Mouse (Mus musculus): Measurements from ENCODE around the gene Rps6ka2. TPM values are rescaled to one million over a fixed set of nuclear protein-coding genes. Genes with fewer than 3 reads are reported as not detected.
"Not testable (repeated sequence)": the region's sequence is repeated elsewhere in the genome, so short reads cannot be mapped to it uniquely, and the experiment has no call there.

The Rps6ka2 gene
- polyA plus RNA-seq, 1 experiment from 2014 or later, result 2.0 TPM

DNA sequence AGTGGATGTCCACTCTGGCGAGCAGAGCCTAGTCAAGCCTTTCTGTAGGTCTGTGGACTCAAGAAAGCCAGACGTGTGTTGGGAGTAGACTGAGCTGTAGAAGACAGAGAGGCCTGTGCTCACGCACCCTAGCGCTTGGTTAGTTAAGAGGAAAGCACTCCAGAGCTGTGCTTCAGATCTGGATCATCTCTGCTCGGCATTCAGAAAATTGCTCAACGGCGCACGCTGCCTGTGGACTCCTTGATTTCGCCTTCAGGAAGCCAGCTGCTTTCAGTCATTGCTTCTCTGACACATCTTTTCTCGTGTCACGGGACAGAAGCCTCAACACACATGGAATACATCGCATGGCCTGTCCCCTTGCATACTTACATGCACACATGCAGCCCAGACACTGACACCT, 115.4 kb downstream of the Rps6ka2 start:
- no peak for ATAC-seq (ENCODE audit: low FRiP score, low TSS enrichment)
- Histone ChIP-seq H3K9me3 (ENCODE audit: control insufficient read depth, low read length) (no peaks in the 10 kb centered on the region), H3K27ac (replicated peaks) (0 out of 2 replicates have a peak overlapping the region, but pooled peaks have one; percentile 45), H3K4me2 (replicated peaks; ENCODE audit: low read depth) (no peak overlapping the region), H3K4me1 (replicated peaks; ENCODE audit: control insufficient read depth, insufficient read depth) (peaks cover 5% of the 10 kb centered on the region; the same call in 1 of the 2 replicates), H3K4me3 (ENCODE audit: low read depth, low read length) (no peak overlapping the region), H3K27me3 (ENCODE audit: control insufficient read depth, insufficient read depth, low read length) (no peaks in the 10 kb centered on the region), H3K36me3 (ENCODE audit: control insufficient read depth, insufficient read depth, low read length) (no peaks in the 10 kb centered on the region), H3K9ac (ENCODE audit: low read length) (no peak overlapping the region)
- TF ChIP-seq EP300 (optimal IDR thresholded peaks at IDR 0.05) (no peak), CTCF (IDR thresholded peaks at IDR 0.05; ENCODE audit: low read depth) (no peak)
- DNase-seq (ENCODE audit: low spot score), result no peak
- 64% methylated on average over 12 of the region's 12 CpGs for WGBS

DNA sequence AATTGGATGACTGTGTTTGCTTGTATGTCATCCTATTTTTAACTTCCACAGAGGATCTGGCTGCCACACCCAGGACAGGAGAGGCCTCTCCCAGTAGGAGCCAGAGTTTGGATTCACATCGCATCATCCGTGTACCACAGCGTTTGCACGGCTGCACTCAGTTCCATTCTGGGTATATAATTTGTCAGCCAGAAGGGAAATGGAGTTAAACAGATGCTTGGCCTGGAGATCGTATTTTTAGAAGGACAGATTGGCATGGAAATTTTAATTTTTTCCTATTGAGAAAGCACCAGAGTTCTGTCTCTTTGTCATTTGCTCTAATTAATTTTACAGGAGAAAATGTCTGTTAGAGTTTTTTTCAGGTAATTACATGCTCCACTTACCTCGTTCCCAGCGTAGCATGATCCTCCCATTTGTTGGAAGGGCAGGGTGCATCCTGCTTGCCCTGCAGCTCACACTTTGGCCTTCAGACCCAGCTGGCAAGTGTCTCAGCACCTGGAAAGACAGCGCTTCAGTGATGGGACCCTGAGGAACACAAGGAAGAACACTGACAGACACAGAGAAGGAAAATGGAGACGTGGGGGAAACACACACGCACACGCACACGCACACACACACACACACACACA, 116.6 kb downstream of the Rps6ka2 start:
- no peak overlapping the region for H3K9ac ChIP-seq (ENCODE audit: low read length)
- DNase-seq (ENCODE audit: low spot score) (no peak), ATAC-seq (ENCODE audit: low FRiP score, low TSS enrichment) (no peak)
- no peak for TF ChIP-seq CTCF (IDR thresholded peaks at IDR 0.05; ENCODE audit: low read depth)
- no peak for TF ChIP-seq EP300 (optimal IDR thresholded peaks at IDR 0.05)
- no peaks in the 10 kb centered on the region for H3K9me3 ChIP-seq (ENCODE audit: control insufficient read depth, low read length)
- H3K27me3 ChIP-seq (ENCODE audit: control insufficient read depth, insufficient read depth, low read length), result no peaks in the 10 kb centered on the region
- H3K27ac ChIP-seq (replicated peaks), result no peak overlapping the region
- H3K36me3 ChIP-seq (ENCODE audit: control insufficient read depth, insufficient read depth, low read length), result no peaks in the 10 kb centered on the region
- no peak overlapping the region for H3K4me3 ChIP-seq (ENCODE audit: low read depth, low read length)
- 80% methylated on average over 12 of the region's 12 CpGs for WGBS
- no peak overlapping the region for H3K4me2 ChIP-seq (replicated peaks; ENCODE audit: low read depth)
- peaks cover 5% of the 10 kb centered on the region; the same call in 1 of the 2 replicates for H3K4me1 ChIP-seq (replicated peaks; ENCODE audit: control insufficient read depth, insufficient read depth)

DNA sequence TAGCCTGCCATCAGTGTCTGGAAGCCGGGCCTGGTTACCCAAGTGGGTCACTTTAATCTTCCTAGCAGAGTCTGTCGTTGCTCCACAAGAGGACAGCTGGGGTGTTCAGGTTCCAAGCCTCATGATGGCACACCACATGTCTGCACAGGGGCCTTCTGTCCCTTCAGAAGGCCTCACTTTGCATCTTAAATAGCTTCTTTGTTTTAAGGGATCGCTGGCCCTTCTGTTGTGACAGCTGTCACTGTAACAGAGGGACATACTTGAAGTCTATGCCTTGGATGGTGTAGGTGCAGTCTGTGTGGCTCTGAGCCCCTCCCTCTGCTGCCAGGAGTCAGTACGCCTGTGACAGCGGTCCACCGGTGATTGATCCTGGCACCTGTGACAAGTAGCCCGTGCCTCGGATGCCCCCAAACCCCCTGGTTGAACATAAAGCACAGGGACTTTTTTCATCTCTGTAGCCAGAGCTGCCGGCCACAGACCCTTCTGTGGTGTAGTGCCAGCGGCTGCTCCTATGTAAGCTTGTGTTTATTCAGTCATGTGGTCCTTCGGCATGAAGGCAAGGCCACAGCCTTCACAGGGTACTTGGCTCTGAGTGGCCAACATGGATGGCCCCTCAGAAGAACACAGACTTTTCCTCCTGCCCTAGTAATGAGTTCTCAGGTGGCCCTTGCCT, 122.2 kb downstream of the Rps6ka2 start:
- Histone ChIP-seq H3K4me3 (ENCODE audit: low read depth, low read length) (no peak overlapping the region), H3K9me3 (ENCODE audit: control insufficient read depth, low read length) (no peaks in the 10 kb centered on the region), H3K9ac (ENCODE audit: low read length) (no peak overlapping the region), H3K4me1 (replicated peaks; ENCODE audit: control insufficient read depth, insufficient read depth) (no peaks in the 10 kb centered on the region), H3K4me2 (replicated peaks; ENCODE audit: low read depth) (no peak overlapping the region), H3K27me3 (ENCODE audit: control insufficient read depth, insufficient read depth, low read length) (no peaks in the 10 kb centered on the region), H3K36me3 (ENCODE audit: control insufficient read depth, insufficient read depth, low read length) (no peaks in the 10 kb centered on the region), H3K27ac (replicated peaks) (no peak overlapping the region)
- WGBS, result 86% methylated on average over 11 of the region's 11 CpGs
- DNase-seq (ENCODE audit: low spot score) (no peak), ATAC-seq (ENCODE audit: low FRiP score, low TSS enrichment) (no peak)
- TF ChIP-seq CTCF (IDR thresholded peaks at IDR 0.05; ENCODE audit: low read depth) (no peak), EP300 (optimal IDR thresholded peaks at IDR 0.05) (no peak)

DNA sequence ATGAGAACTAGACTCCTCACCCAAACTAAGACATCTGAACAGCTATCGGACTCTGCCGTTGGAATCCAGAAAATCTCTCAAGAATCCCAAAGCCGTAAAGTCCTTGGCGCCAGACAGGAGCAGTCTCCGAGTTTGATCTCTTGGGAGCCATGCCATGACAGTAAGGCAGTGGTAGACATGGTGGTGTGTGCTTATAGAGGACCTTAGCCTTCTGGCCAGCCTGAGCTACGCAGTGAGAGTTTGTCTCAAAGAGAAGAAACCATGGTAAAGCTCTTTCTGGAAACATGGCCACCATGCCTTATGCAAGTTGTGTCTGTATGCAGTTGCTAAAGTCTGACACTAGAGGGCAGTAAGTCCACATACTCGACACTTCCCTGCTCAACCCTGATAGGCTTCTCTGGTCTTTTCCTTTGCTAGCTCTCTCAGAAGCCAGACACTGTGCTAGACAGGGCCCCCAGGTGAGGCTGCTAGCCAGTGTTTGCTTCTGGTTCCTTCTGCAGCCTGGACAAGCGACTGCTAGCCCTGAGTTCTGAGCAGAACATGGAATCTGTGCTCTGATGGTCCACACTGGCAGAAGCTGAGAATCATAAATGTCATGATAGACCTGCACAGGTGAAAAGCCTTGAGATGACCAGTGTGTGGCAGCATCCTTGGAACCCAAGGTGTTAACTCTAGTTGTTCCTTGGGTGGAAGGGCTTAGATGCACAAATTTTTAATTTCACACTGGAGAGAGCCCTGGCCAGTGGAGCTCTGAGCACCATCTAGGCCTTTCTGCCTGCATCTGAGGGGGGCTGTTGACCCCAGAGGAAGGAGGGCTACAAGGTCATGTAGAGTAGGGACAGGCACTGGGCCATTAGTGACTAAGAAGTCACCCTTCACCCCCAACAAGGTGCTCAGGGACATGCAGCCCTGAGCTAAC, 136.6 kb downstream of the Rps6ka2 start:
- not testable (repeated sequence) for H3K4me2 ChIP-seq (replicated peaks; ENCODE audit: low read depth); H3K27ac ChIP-seq (replicated peaks); H3K4me3 ChIP-seq (ENCODE audit: low read depth, low read length); H3K9ac ChIP-seq (ENCODE audit: low read length); H3K36me3 ChIP-seq (ENCODE audit: control insufficient read depth, insufficient read depth, low read length); H3K27me3 ChIP-seq (ENCODE audit: control insufficient read depth, insufficient read depth, low read length); DNase-seq (ENCODE audit: low spot score); H3K4me1 ChIP-seq (replicated peaks; ENCODE audit: control insufficient read depth, insufficient read depth); H3K9me3 ChIP-seq (ENCODE audit: control insufficient read depth, low read length)
- peak; percentile 63 for TF ChIP-seq CTCF (IDR thresholded peaks at IDR 0.05; ENCODE audit: low read depth)
- WGBS, result 60% methylated on average over 8 of the region's 8 CpGs
- peak; percentile 84 for ATAC-seq (ENCODE audit: low FRiP score, low TSS enrichment)

DNA sequence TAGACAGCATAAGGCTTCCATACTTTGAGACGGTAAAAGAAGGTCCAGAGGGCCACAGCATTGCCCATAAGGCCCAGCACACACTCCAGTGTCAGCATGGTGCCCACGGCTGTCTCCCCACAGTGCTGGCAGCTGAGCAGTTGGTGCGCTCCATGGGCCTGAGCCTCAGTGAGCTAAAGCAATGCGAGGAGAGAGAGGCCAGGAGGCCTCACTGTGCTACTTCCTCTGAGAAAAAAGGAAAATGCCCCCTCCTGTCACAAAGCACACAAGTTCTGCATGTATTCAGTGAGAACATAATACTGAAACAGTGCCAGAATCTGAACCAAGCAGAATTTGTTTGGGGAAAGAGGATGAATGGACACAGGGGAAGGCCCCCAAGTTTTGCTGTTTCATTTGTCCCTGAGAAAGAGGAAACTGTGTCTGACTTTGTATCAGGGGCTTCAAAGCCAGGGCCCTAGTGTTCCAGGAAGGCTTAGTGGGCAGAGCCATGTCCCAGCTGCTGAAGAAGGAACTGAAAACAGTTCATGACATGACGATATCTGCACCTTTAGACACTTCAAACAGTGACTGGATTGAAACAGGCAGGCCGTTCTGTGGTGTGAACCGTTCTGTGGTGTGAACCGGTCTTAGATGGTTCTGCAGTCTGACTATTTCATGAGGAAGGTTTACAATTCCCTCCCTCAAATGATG, 145.9 kb downstream of the Rps6ka2 start:
- WGBS, result 75% methylated on average over 6 of the region's 8 CpGs
- ATAC-seq (ENCODE audit: low FRiP score, low TSS enrichment), result peak; percentile 26; the same call in 1 of the 2 replicates
- H3K36me3 ChIP-seq (ENCODE audit: control insufficient read depth, insufficient read depth, low read length); H3K4me2 ChIP-seq (replicated peaks; ENCODE audit: low read depth); H3K4me3 ChIP-seq (ENCODE audit: low read depth, low read length); DNase-seq (ENCODE audit: low spot score); H3K9ac ChIP-seq (ENCODE audit: low read length); H3K27me3 ChIP-seq (ENCODE audit: control insufficient read depth, insufficient read depth, low read length); H3K9me3 ChIP-seq (ENCODE audit: control insufficient read depth, low read length); H3K4me1 ChIP-seq (replicated peaks; ENCODE audit: control insufficient read depth, insufficient read depth); H3K27ac ChIP-seq (replicated peaks): not testable (repeated sequence)

DNA sequence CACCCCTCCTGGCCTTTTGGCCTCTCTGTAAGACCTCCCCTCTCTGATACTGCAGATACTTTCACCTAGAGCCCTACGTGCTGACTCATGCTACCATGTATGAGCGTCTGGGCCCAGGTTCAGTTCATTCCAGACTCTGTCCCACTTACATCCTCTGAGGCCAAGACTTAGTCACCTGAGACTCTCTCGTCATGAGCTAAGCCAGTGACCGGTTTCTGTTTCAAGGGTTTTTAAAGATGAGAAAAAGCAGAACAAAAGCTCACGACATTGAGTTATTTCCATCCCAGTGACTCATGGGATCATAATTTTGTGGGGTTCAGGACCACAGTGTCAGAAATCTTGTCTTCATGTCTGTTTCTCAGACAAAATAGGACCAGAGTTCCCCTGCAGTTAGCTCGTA, 149.9 kb downstream of the Rps6ka2 start:
- DNase-seq (ENCODE audit: low spot score); H3K27me3 ChIP-seq (ENCODE audit: control insufficient read depth, insufficient read depth, low read length); H3K4me3 ChIP-seq (ENCODE audit: low read depth, low read length); H3K27ac ChIP-seq (replicated peaks); H3K9me3 ChIP-seq (ENCODE audit: control insufficient read depth, low read length); H3K9ac ChIP-seq (ENCODE audit: low read length); H3K4me2 ChIP-seq (replicated peaks; ENCODE audit: low read depth); H3K36me3 ChIP-seq (ENCODE audit: control insufficient read depth, insufficient read depth, low read length); ATAC-seq (ENCODE audit: low FRiP score, low TSS enrichment); H3K4me1 ChIP-seq (replicated peaks; ENCODE audit: control insufficient read depth, insufficient read depth): not testable (repeated sequence)
- 70% methylated on average over 6 of the region's 6 CpGs for WGBS

DNA sequence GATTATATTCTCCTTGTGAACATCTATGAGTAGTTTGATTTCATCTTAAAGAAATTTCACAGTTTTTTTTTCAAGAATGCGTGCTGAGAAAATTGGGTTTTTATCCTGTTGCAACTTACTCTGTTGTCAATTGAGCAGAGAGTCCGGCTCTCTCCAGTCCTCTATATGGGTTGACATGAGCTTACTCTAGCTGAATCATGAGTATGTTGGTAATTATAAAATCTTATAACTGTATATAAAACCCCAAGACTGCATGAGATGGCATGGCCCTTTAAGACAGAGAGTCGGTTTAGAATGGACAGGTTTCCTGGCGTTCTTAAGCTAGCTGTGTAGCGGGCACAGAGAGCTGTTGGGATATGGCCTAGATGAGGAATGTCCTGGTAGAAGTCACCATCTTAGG, 154.4 kb downstream of the Rps6ka2 start, which contains the start of gene Tcp10a:
Gene Tcp10a (plus strand): TSS at position 301 of the 400 bp plus-strand sequence.
- not testable (repeated sequence) for H3K27ac ChIP-seq (replicated peaks); ATAC-seq (ENCODE audit: low FRiP score, low TSS enrichment); H3K36me3 ChIP-seq (ENCODE audit: control insufficient read depth, insufficient read depth, low read length); H3K27me3 ChIP-seq (ENCODE audit: control insufficient read depth, insufficient read depth, low read length); H3K4me1 ChIP-seq (replicated peaks; ENCODE audit: control insufficient read depth, insufficient read depth); H3K4me2 ChIP-seq (replicated peaks; ENCODE audit: low read depth); DNase-seq (ENCODE audit: low spot score); H3K4me3 ChIP-seq (ENCODE audit: low read depth, low read length); H3K9me3 ChIP-seq (ENCODE audit: control insufficient read depth, low read length); H3K9ac ChIP-seq (ENCODE audit: low read length)
- 86% methylated on average over 3 of the region's 5 CpGs for WGBS

DNA sequence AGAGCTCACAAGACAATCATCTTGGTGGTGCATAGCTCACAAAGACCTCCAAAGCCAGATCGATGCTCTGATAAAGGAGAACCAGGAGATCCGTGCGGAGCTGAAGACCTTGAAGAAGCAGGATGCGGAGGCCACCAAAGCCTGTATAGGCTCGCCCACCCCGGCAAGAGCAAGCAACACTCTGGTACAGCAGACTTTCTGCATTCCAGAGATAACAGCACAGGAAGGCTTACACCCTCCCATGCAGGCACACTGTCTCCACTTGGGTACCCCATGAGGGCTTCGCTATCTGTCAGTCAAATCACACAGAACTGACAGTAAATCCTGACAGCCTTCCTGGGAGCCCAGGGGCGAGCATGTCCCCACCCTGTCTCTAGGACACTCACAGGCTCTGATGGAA, 156.5 kb downstream of the Rps6ka2 start:
- not testable (repeated sequence) for DNase-seq (ENCODE audit: low spot score); ATAC-seq (ENCODE audit: low FRiP score, low TSS enrichment)
- 53% methylated on average over 3 of the region's 8 CpGs for WGBS

More for the DNA sequence above, 156.5 kb downstream of the Rps6ka2 start:
- H3K27ac ChIP-seq (replicated peaks); H3K27me3 ChIP-seq (ENCODE audit: control insufficient read depth, insufficient read depth, low read length); H3K4me3 ChIP-seq (ENCODE audit: low read depth, low read length); H3K9me3 ChIP-seq (ENCODE audit: control insufficient read depth, low read length); H3K4me2 ChIP-seq (replicated peaks; ENCODE audit: low read depth); H3K4me1 ChIP-seq (replicated peaks; ENCODE audit: control insufficient read depth, insufficient read depth); H3K9ac ChIP-seq (ENCODE audit: low read length); H3K36me3 ChIP-seq (ENCODE audit: control insufficient read depth, insufficient read depth, low read length): not testable (repeated sequence)
